Mouse (Mus musculus): ENCODE measurements around the gene Dhx37.

DNA sequence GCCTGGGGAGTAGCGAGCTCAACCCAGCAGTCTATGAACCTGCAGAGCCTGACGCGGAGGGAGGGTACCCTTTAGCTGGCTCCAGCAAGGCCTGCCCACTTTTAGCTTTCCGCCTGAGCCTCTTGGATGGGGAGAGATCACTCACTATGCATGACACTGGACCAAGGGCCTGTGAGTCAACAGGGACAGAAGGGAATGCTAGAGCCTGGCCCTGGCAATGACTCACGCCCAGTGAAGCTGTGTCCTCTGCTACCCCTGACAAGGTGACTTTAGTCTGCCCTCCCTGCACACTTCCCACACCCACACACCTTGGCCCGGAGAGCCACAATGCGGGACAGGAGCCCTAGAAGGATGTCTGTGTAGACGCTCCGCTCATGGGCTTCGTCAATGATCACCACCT is 7.6 kb downstream of the Dhx37 start:
- TF ChIP-seq CTCF (IDR thresholded peaks at IDR 0.05; ENCODE audit: low read depth) (no peak), EP300 (IDR thresholded peaks at IDR 0.05; ENCODE audit: low read depth) (no peak)

All from liver, postnatal 0 days (tissue).